ENCODE assay signal across 10 mouse cellular contexts in the genomic region with DNA sequence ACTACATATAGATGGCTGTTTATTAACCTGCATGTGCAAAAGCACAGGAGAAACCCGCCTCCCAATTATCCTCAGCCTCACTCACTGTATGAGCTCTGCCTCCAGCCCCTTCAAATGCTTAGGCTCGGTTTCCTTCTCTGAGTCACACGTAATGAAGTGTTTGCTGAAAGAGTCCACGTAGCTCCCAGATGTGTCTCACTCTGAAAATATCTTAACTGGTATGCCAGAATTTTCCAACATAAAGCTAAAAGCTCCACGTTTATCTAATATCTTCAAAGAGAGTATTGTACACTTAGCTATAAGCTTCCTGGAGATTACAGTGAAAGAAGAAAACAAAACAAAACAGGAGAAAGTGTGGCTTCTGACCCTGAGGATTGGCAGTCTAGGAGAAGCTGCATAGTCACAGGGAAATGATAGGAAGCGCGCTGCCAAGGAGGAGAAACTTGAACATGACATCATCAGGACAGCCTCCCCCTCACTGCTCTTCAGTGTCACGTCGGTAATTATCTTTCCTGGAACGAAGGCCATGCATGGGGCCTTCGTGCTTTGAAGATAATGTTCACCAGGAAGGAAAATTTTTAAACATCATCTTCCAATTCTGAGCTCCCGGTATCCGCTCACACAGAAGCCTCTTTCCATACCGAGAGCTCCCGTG.
DNase-seq lines count a peak whose midpoint lies in the region; ATAC-seq and TF ChIP-seq lines count a peak whose summit lies in the region.
"Had no signal": no experiment of that assay in that cellular context is flagged by ENCODE, and none has a peak within 500 bp of the region (broad histone marks: within the 10 kb centered on the region; RNA-seq: fewer than 3 reads in every experiment).

No protein-coding gene starts in this region.

- H3K4me3 ChIP-seq in C2C12 (ENCODE audit: insufficient read depth, poor library complexity, severe bottlenecking) = no peak overlapping the region
- no peak overlapping the region for H3K4me3 ChIP-seq in limb, embryonic 15.5 days
- H3K4me3 ChIP-seq: megakaryocyte, embryonic 14.5 days had no signal

- 35% methylated on average over 15 of the region's 15 CpGs for WGBS in limb, embryonic 15.5 days

- H3ac ChIP-seq in C2C12 (ENCODE audit: control insufficient read depth, insufficient read length, low read depth) = no peak overlapping the region

- no peak overlapping the region for H3K9ac ChIP-seq in limb, embryonic 15.5 days

- TF ChIP-seq CTCF in C2C12 (IDR thresholded peaks at IDR 0.05; ENCODE audit: control insufficient read depth, insufficient read depth, insufficient read length) = no peak

- H3K79me2 ChIP-seq in C2C12 (ENCODE audit: control insufficient read depth, insufficient read depth) = no peaks in the 10 kb centered on the region

- H3K36me3 ChIP-seq in C2C12 (ENCODE audit: control insufficient read depth, insufficient read depth) = no peaks in the 10 kb centered on the region
- H3K36me3 ChIP-seq in limb, embryonic 15.5 days = no peaks in the 10 kb centered on the region

- ATAC-seq in limb, embryonic 15.5 days (ENCODE audit: insufficient number of reproducible peaks, low FRiP score, low TSS enrichment, low read depth) = peak; percentile 72; the same call in 1 of the 2 replicates
- ATAC-seq in monocyte, adult 5-6 weeks (replicated peaks; ENCODE audit: insufficient number of reproducible peaks, low FRiP score, low TSS enrichment, poor library complexity, severe bottlenecking) = no peak

- H3K4me1 ChIP-seq in limb, embryonic 15.5 days = peaks cover 25% of the 10 kb centered on the region
- H3K4me1 ChIP-seq: megakaryocyte, embryonic 14.5 days had no signal

- H3K9me3 ChIP-seq in limb, embryonic 15.5 days = no peaks in the 10 kb centered on the region
- H3K9me3 ChIP-seq: megakaryocyte, embryonic 14.5 days had no signal

- H3K27me3 ChIP-seq in C2C12 (ENCODE audit: control insufficient read depth, insufficient read depth, insufficient read length) = no peaks in the 10 kb centered on the region
- H3K27me3 ChIP-seq in limb, embryonic 15.5 days = no peaks in the 10 kb centered on the region
- H3K27me3 ChIP-seq: megakaryocyte, embryonic 14.5 days had no signal

- DNase-seq in gastrocnemius, adult 18-20 months (ENCODE audit: low spot score) = peak; percentile 23
- DNase-seq in gastrocnemius, postnatal 10 days = no peak
- DNase-seq in heart, adult 18-20 months = peak; percentile 23 to 31
- DNase-seq in B cell, adult 2 months = no peak
- DNase-seq in left cerebral cortex, adult 11 months (ENCODE audit: low spot score) = no peak
- DNase-seq: thymus, adult 18-20 months had no signal

- peak overlapping the region; percentile 76 for H3K27ac ChIP-seq in limb, embryonic 15.5 days

- no peaks in the 10 kb centered on the region for H3K79me3 ChIP-seq in C2C12 (ENCODE audit: low read depth)

- no peak overlapping the region for H3K4me2 ChIP-seq in limb, embryonic 15.5 days

TF ChIP-seq in C2C12, 6 proteins besides CTCF, POLR2A, EP300 and RAD21:
- TF ChIP-seq MYOD1 (IDR thresholded peaks at IDR 0.05; ENCODE audit: control insufficient read depth, insufficient read length, low read depth) (no peak), FOSL1 (IDR thresholded peaks at IDR 0.05; ENCODE audit: insufficient read depth, low read length, poor library complexity, severe bottlenecking) (peak; percentile 29)

Comparison
In these comparisons a context has a peak if more than half of its experiments do, and no peak if none do; other contexts are left out.
1. DNase-seq: peak in gastrocnemius, adult 18-20 months (single experiment) and heart, adult 18-20 months (2 of 2); none in gastrocnemius, postnatal 10 days (single experiment), B cell, adult 2 months (0 of 2) and left cerebral cortex, adult 11 months (single experiment).